Mouse (Mus musculus): ENCODE results near the gene Syne2. TPM values are rescaled to one million over a fixed set of nuclear protein-coding genes. Genes with fewer than 3 reads are reported as not detected.

Syne2 gene
- polyA plus RNA-seq, 1 experiment = 28.9 TPM

- H3K4me3 ChIP-seq (ENCODE audit: low read depth, low read length) = no peak overlapping the region
- no peak overlapping the region for H3K27ac ChIP-seq (ENCODE audit: insufficient read depth, low read length)
- no peak overlapping the region for H3K9ac ChIP-seq (ENCODE audit: low read depth, poor library complexity, severe bottlenecking)
- H3K9me3 ChIP-seq (replicated peaks; ENCODE audit: control insufficient read depth, insufficient read depth, low read length, poor library complexity, severe bottlenecking) = no peaks in the 10 kb centered on the region
- TF ChIP-seq CTCF (IDR thresholded peaks at IDR 0.05; ENCODE audit: low read depth, low read length) (no peak), POLR2A (IDR thresholded peaks at IDR 0.05; ENCODE audit: insufficient read depth, low read length) (no peak), EP300 (IDR thresholded peaks at IDR 0.05; ENCODE audit: insufficient read depth, low read depth, low read length) (no peak)
- peaks cover 4% of the 10 kb centered on the region; the same call in 1 of the 2 replicates for H3K27me3 ChIP-seq (ENCODE audit: control insufficient read depth, insufficient read depth, low read length, poor library complexity, severe bottlenecking)
- no peaks in the 10 kb centered on the region for H3K4me1 ChIP-seq (ENCODE audit: control insufficient read depth, insufficient read depth, low read length)
- no peaks in the 10 kb centered on the region for H3K36me3 ChIP-seq (ENCODE audit: control insufficient read depth, insufficient read depth, low read length, poor library complexity, severe bottlenecking)
Measured at GRCm38 (mm10) chr12:75823475-75823874, 5.5 kb downstream of the Syne2 start.

DNA sequence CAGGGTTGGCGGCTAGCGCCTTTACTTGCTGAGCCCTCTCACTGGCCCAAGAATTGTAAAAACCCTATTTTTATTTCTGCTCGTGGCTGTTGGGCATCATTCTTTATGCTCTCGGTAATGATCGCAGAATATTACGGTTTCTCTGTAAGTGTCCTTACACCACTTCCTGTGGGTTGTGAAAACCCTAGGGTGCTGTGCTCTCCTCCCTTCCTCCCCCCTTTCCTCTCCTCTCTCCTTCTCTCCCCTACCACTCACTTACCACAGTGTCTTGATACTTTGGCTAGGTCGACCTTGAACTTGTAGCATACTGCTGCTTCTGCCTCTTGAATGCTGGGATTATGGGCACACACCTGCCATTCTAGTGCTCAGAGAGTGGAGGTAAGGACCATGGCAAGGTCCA lies 7.5 kb downstream of the Syne2 start:
- Histone ChIP-seq H3K36me3 (ENCODE audit: control insufficient read depth, insufficient read depth, low read length, poor library complexity, severe bottlenecking) (no peaks in the 10 kb centered on the region), H3K27me3 (ENCODE audit: control insufficient read depth, insufficient read depth, low read length, poor library complexity, severe bottlenecking) (no peaks in the 10 kb centered on the region), H3K4me3 (ENCODE audit: low read depth, low read length) (no peak overlapping the region), H3K9me3 (replicated peaks; ENCODE audit: control insufficient read depth, insufficient read depth, low read length, poor library complexity, severe bottlenecking) (no peaks in the 10 kb centered on the region), H3K27ac (ENCODE audit: insufficient read depth, low read length) (no peak overlapping the region), H3K4me1 (ENCODE audit: control insufficient read depth, insufficient read depth, low read length) (no peaks in the 10 kb centered on the region), H3K9ac (ENCODE audit: low read depth, poor library complexity, severe bottlenecking) (no peak overlapping the region)
- TF ChIP-seq POLR2A (IDR thresholded peaks at IDR 0.05; ENCODE audit: insufficient read depth, low read length) (no peak), CTCF (IDR thresholded peaks at IDR 0.05; ENCODE audit: low read depth, low read length) (no peak), EP300 (IDR thresholded peaks at IDR 0.05; ENCODE audit: insufficient read depth, low read depth, low read length) (no peak)

GRCm38 (mm10) chr12:75826699-75827353 lies 8.9 kb downstream of the Syne2 start:
- Histone ChIP-seq H3K9me3 (replicated peaks; ENCODE audit: control insufficient read depth, insufficient read depth, low read length, poor library complexity, severe bottlenecking) (no peaks in the 10 kb centered on the region), H3K9ac (ENCODE audit: low read depth, poor library complexity, severe bottlenecking) (no peak overlapping the region), H3K36me3 (ENCODE audit: control insufficient read depth, insufficient read depth, low read length, poor library complexity, severe bottlenecking) (no peaks in the 10 kb centered on the region), H3K27me3 (ENCODE audit: control insufficient read depth, insufficient read depth, low read length, poor library complexity, severe bottlenecking) (no peaks in the 10 kb centered on the region), H3K4me1 (ENCODE audit: control insufficient read depth, insufficient read depth, low read length) (no peaks in the 10 kb centered on the region), H3K27ac (ENCODE audit: insufficient read depth, low read length) (no peak overlapping the region), H3K4me3 (ENCODE audit: low read depth, low read length) (no peak overlapping the region)
- TF ChIP-seq CTCF (IDR thresholded peaks at IDR 0.05; ENCODE audit: low read depth, low read length) (no peak), POLR2A (IDR thresholded peaks at IDR 0.05; ENCODE audit: insufficient read depth, low read length) (no peak), EP300 (IDR thresholded peaks at IDR 0.05; ENCODE audit: insufficient read depth, low read depth, low read length) (no peak)

DNA sequence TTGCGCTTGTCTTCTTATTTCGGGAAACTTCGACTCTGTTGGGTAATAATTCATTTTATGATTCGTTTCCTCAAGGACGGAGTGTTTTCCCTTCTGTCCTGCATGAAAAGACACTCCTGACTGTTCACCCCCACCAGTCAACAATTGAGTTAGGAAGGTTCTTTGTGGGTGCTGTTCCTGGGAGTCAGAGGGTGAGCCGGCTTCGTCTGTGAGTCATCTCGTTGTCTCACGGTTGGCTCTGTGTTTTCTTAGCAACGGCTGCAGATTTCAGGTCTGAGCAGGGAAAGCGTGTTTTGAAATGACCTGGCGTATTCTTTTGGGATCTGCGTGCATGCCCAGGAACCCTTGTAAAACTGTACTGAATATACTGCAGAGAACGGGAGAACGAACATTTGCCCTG lies 9.8 kb downstream of the Syne2 start:
- Histone ChIP-seq H3K4me1 (ENCODE audit: control insufficient read depth, insufficient read depth, low read length) (no peaks in the 10 kb centered on the region), H3K27me3 (ENCODE audit: control insufficient read depth, insufficient read depth, low read length, poor library complexity, severe bottlenecking) (no peaks in the 10 kb centered on the region), H3K9me3 (replicated peaks; ENCODE audit: control insufficient read depth, insufficient read depth, low read length, poor library complexity, severe bottlenecking) (no peaks in the 10 kb centered on the region), H3K9ac (ENCODE audit: low read depth, poor library complexity, severe bottlenecking) (no peak overlapping the region), H3K36me3 (ENCODE audit: control insufficient read depth, insufficient read depth, low read length, poor library complexity, severe bottlenecking) (no peaks in the 10 kb centered on the region), H3K4me3 (ENCODE audit: low read depth, low read length) (no peak overlapping the region), H3K27ac (ENCODE audit: insufficient read depth, low read length) (no peak overlapping the region)
- TF ChIP-seq CTCF (IDR thresholded peaks at IDR 0.05; ENCODE audit: low read depth, low read length) (no peak), EP300 (IDR thresholded peaks at IDR 0.05; ENCODE audit: insufficient read depth, low read depth, low read length) (no peak), POLR2A (IDR thresholded peaks at IDR 0.05; ENCODE audit: insufficient read depth, low read length) (no peak)

DNA sequence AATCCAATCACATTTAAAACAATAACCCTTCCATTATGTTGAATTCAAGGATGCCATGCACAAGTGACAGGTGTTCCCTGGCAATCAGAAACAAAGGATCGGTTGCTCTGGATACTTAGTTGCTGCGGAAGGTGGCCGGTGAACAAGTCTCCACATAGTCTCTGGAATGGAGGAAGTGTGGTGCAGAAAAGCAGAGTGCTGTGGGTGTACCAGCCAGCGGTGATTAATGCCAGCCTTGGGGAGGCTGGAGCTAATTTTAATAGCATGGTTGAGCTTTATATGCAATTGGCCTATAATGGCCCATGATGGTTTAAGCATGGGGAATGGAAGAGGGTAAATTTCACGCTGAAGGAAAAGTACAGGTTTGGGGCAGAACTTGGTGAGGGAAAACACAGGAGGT lies 11.7 kb downstream of the Syne2 start:
- no peak overlapping the region for H3K27ac ChIP-seq (ENCODE audit: insufficient read depth, low read length)
- H3K4me1 ChIP-seq (ENCODE audit: control insufficient read depth, insufficient read depth, low read length) = no peaks in the 10 kb centered on the region
- no peak overlapping the region for H3K9ac ChIP-seq (ENCODE audit: low read depth, poor library complexity, severe bottlenecking)
- TF ChIP-seq POLR2A (IDR thresholded peaks at IDR 0.05; ENCODE audit: insufficient read depth, low read length) (no peak), EP300 (IDR thresholded peaks at IDR 0.05; ENCODE audit: insufficient read depth, low read depth, low read length) (no peak), CTCF (IDR thresholded peaks at IDR 0.05; ENCODE audit: low read depth, low read length) (no peak)
- no peak overlapping the region for H3K4me3 ChIP-seq (ENCODE audit: low read depth, low read length)
- H3K27me3 ChIP-seq (ENCODE audit: control insufficient read depth, insufficient read depth, low read length, poor library complexity, severe bottlenecking) = no peaks in the 10 kb centered on the region
- H3K9me3 ChIP-seq (replicated peaks; ENCODE audit: control insufficient read depth, insufficient read depth, low read length, poor library complexity, severe bottlenecking) = no peaks in the 10 kb centered on the region
- H3K36me3 ChIP-seq (ENCODE audit: control insufficient read depth, insufficient read depth, low read length, poor library complexity, severe bottlenecking) = no peaks in the 10 kb centered on the region

DNA sequence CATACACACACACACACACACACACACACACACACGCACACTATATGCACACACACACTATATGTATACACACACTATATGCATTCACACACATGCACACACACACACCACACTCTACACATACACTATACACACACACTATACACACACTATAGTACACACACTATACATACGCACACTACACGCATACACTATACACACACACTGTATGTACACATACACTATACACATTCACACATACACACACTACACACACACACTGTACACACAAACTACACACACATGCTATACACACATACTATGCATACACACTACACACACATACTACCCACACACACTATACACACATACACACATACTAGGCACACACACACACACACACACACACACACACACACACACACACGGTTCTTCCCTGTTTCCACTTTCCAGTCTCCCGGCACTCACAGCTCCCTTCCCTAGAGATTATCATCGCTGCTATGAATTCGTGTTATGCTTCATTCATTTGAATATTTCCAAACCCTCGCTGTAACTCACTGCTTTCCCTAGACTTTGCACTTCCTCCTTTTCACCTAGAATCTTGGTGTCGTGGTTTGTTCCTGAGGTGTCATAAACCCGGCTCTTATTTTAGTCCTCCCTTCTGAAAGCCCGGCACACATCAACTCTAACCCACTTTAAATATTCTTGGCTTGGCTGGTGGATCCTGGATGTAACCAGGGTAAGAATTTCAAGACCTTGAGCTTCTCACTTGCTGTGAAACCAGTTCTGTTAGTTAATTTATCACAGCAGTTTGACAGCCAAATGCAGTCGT lies 15.4 kb downstream of the Syne2 start:
- no peaks in the 10 kb centered on the region for H3K27me3 ChIP-seq (ENCODE audit: control insufficient read depth, insufficient read depth, low read length, poor library complexity, severe bottlenecking)
- no peaks in the 10 kb centered on the region for H3K4me1 ChIP-seq (ENCODE audit: control insufficient read depth, insufficient read depth, low read length)
- TF ChIP-seq CTCF (IDR thresholded peaks at IDR 0.05; ENCODE audit: low read depth, low read length) = no peak
- no peak for TF ChIP-seq POLR2A (IDR thresholded peaks at IDR 0.05; ENCODE audit: insufficient read depth, low read length)
- no peak for TF ChIP-seq EP300 (IDR thresholded peaks at IDR 0.05; ENCODE audit: insufficient read depth, low read depth, low read length)
- H3K9ac ChIP-seq (ENCODE audit: low read depth, poor library complexity, severe bottlenecking) = no peak overlapping the region
- no peak overlapping the region for H3K27ac ChIP-seq (ENCODE audit: insufficient read depth, low read length)
- H3K9me3 ChIP-seq (replicated peaks; ENCODE audit: control insufficient read depth, insufficient read depth, low read length, poor library complexity, severe bottlenecking) = no peaks in the 10 kb centered on the region
- no peaks in the 10 kb centered on the region for H3K36me3 ChIP-seq (ENCODE audit: control insufficient read depth, insufficient read depth, low read length, poor library complexity, severe bottlenecking)
- no peak overlapping the region for H3K4me3 ChIP-seq (ENCODE audit: low read depth, low read length)

All from ES-Bruce4 (cell line).